Mouse (Mus musculus): ENCODE measurements at regions not wholly inside any gene's neighbourhood (a gene's known extent, or its start where the extent isn't known, plus 50 kb on each side); places are given as distances from the start of the nearest gene placed in this dataset.
A peak's percentile ranks its signal among the peaks of the same experiment; 100 is the strongest.

GRCm38 (mm10) chr9:118396425-118397053 lies 81.5 kb upstream of the Eomes start:
- peak; percentile 14 for ATAC-seq (replicated peaks; ENCODE audit: poor library complexity, severe bottlenecking)

- ATAC-seq (replicated peaks; ENCODE audit: poor library complexity, severe bottlenecking): no peak
Measured at GRCm38 (mm10) chr9:118400520-118400919, 77.5 kb upstream of the Eomes start.

- no peak for ATAC-seq (replicated peaks; ENCODE audit: poor library complexity, severe bottlenecking)
Measured at GRCm38 (mm10) chr9:118401170-118401569, 76.8 kb upstream of the Eomes start.

GRCm38 (mm10) chr9:118404867-118405266 lies 73.1 kb upstream of the Eomes start:
- no peak for ATAC-seq (replicated peaks; ENCODE audit: poor library complexity, severe bottlenecking)

- ATAC-seq (replicated peaks; ENCODE audit: poor library complexity, severe bottlenecking): no peak
Measured at GRCm38 (mm10) chr9:118405926-118406518, 72.0 kb upstream of the Eomes start.

- no peak for ATAC-seq (replicated peaks; ENCODE audit: poor library complexity, severe bottlenecking)
Measured at GRCm38 (mm10) chr9:118416032-118416431, 62.0 kb upstream of the Eomes start.

- peak; percentile 37; the same call in 1 of the 2 replicates for ATAC-seq (replicated peaks; ENCODE audit: poor library complexity, severe bottlenecking)
Measured at GRCm38 (mm10) chr9:118416475-118416874, 61.5 kb upstream of the Eomes start.

GRCm38 (mm10) chr9:118424344-118424743 lies 53.7 kb upstream of the Eomes start:
- no peak for ATAC-seq (replicated peaks; ENCODE audit: poor library complexity, severe bottlenecking)
